Mouse (Mus musculus) liver, adult 10 weeks (tissue): ENCODE results near the gene Gm21312. TPM values are rescaled to one million over a fixed set of nuclear protein-coding genes. Genes with fewer than 3 reads are reported as not detected.

Source experiments
- polyA plus RNA-seq: library from polyadenylated mRNA; stranded (reverse); fragments of 350-450 nt; fragmentation: Illumina TruSeq; extraction: RNeasy Lipid Tissue Mini Kit (QIAGEN cat#74804); gene quantifications from one replicate; pipeline ENCODE4 v1.2.3, GENCODE M21; 2014; ENCODE audit warnings: low read depth, low replicate concordance

Gene Gm21312
- not detected for polyA plus RNA-seq

DNA sequence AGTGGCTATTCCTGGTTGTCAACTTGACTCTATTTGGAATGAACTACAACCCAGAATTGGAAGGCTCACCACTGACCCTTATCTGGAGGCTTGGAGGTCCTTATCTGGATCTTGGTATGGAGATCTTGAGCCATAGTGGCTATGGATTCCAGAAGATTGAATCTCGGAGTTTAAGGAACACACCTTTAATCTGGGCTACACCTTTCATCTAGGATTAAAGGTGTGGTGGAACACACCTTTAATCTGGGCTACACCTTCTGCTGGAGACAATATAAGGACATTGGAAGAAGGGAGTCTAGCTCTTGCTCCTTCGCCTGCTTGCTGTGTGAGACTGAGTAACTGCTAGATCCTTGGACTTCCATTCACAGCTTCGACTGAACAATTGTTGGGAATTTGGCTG lies at the start of gene Gm21312:
Gene Gm21312, plus strand, starts transcription at position 301 of the 400 bp plus-strand sequence.

DNA sequence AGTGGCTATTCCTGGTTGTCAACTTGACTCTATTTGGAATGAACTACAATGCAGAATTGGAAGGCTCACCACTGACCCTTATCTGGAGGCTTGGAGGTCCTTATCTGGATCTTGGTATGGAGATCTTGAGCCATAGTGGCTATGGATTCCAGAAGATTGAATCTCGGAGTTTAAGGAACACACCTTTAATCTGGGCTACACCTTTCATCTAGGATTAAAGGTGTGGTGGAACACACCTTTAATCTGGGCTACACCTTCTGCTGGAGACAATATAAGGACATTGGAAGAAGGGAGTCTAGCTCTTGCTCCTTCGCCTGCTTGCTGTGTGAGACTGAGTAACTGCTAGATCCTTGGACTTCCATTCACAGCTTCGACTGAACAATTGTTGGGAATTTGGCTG lies 34.1 kb upstream of the Gm21312 start, which contains the start of gene Gm21293:
Gene Gm21293, plus strand, starts transcription at position 301 of the 400 bp plus-strand sequence.

DNA sequence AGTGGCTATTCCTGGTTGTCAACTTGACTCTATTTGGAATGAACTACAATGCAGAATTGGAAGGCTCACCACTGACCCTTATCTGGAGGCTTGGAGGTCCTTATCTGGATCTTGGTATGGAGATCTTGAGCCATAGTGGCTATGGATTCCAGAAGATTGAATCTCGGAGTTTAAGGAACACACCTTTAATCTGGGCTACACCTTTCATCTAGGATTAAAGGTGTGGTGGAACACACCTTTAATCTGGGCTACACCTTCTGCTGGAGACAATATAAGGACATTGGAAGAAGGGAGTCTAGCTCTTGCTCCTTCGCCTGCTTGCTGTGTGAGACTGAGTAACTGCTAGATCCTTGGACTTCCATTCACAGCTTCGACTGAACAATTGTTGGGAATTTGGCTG lies 25.6 kb upstream of the Gm21312 start, which contains the start of gene Gm6763:
Gene Gm6763, plus strand, starts transcription at position 301 of the 400 bp plus-strand sequence.

DNA sequence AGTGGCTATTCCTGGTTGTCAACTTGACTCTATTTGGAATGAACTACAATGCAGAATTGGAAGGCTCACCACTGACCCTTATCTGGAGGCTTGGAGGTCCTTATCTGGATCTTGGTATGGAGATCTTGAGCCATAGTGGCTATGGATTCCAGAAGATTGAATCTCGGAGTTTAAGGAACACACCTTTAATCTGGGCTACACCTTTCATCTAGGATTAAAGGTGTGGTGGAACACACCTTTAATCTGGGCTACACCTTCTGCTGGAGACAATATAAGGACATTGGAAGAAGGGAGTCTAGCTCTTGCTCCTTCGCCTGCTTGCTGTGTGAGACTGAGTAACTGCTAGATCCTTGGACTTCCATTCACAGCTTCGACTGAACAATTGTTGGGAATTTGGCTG lies 17.1 kb upstream of the Gm21312 start, which contains the start of gene Gm8764:
Gene Gm8764, plus strand, starts transcription at position 301 of the 400 bp plus-strand sequence.

DNA sequence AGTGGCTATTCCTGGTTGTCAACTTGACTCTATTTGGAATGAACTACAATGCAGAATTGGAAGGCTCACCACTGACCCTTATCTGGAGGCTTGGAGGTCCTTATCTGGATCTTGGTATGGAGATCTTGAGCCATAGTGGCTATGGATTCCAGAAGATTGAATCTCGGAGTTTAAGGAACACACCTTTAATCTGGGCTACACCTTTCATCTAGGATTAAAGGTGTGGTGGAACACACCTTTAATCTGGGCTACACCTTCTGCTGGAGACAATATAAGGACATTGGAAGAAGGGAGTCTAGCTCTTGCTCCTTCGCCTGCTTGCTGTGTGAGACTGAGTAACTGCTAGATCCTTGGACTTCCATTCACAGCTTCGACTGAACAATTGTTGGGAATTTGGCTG lies 8.6 kb upstream of the Gm21312 start, which contains the start of gene Gm21304:
Gene Gm21304, plus strand, starts transcription at position 301 of the 400 bp plus-strand sequence.

DNA sequence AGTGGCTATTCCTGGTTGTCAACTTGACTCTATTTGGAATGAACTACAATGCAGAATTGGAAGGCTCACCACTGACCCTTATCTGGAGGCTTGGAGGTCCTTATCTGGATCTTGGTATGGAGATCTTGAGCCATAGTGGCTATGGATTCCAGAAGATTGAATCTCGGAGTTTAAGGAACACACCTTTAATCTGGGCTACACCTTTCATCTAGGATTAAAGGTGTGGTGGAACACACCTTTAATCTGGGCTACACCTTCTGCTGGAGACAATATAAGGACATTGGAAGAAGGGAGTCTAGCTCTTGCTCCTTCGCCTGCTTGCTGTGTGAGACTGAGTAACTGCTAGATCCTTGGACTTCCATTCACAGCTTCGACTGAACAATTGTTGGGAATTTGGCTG lies 8.4 kb downstream of the Gm21312 start, which contains the start of gene Gm20765:
Gene Gm20765, plus strand, starts transcription at position 301 of the 400 bp plus-strand sequence.

DNA sequence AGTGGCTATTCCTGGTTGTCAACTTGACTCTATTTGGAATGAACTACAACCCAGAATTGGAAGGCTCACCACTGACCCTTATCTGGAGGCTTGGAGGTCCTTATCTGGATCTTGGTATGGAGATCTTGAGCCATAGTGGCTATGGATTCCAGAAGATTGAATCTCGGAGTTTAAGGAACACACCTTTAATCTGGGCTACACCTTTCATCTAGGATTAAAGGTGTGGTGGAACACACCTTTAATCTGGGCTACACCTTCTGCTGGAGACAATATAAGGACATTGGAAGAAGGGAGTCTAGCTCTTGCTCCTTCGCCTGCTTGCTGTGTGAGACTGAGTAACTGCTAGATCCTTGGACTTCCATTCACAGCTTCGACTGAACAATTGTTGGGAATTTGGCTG lies 16.9 kb downstream of the Gm21312 start, which contains the start of gene Gm4340:
Gene Gm4340, plus strand, starts transcription at position 301 of the 400 bp plus-strand sequence.

Other genes with a start within 250 kb of the Gm21312 start
- gene Gm21293, start 34.0 kb upstream of the Gm21312 start, polyA plus RNA-seq, result not detected
- gene Gm6763, start 25.5 kb upstream of the Gm21312 start, polyA plus RNA-seq, result not detected
- gene Gm8764, start 17.0 kb upstream of the Gm21312 start, polyA plus RNA-seq, result not detected
- not detected for gene Gm21304, start 8.5 kb upstream of the Gm21312 start, polyA plus RNA-seq
- gene Gm20765, start 8.5 kb downstream of the Gm21312 start, polyA plus RNA-seq, result not detected
- not detected for gene Gm4340, start 17.0 kb downstream of the Gm21312 start, polyA plus RNA-seq